Mouse (Mus musculus): Measurements from ENCODE around the gene Lix1.

Lix1 gene

DNA sequence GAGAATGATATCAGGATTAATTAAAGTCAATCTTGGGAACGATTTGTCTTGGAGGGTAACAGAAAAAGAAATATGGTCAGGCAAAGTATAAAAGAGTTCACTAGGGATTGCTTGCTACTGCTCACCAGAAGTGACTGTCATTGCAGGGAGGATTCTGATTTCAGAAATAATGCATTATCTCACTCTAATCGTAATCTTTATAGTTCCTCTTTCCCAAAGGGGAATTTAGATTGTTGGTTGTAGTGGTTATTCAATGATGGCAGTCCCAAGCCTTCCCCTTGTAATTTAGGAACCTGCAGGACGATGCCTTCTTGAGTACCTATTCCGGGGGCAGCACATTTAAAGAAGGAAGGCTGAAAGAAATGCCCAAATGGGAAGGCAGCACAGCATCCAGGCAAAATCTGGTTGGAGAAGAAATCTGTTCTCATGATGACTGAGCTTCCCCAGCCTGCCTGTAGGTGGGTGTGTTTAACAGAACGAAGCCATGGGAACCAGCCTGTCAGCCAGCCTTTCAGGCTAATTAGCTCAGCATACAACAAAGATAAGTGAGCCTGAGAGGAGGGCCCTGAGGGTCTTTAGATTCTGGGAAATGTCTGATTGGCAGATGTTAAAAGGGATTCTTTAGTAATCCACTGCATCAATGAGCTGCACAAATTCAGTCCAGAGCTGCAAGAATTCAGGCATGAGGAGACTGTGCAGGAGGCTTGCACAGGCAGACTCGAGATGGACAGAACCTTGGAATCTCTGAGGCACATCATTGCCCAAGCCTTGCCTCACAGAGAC lies at the start of gene Lix1:
Lix1 (plus strand) TSS at position 451 of the 783 bp plus-strand sequence.
- no peak for DNase-seq (ENCODE audit: extremely low read depth, insufficient read length, low spot score)

GRCm38 (mm10) chr17:17373550-17373917 lies 28.9 kb upstream of the Lix1 start:
- DNase-seq (ENCODE audit: extremely low read depth, insufficient read length, low spot score) = no peak

DNA sequence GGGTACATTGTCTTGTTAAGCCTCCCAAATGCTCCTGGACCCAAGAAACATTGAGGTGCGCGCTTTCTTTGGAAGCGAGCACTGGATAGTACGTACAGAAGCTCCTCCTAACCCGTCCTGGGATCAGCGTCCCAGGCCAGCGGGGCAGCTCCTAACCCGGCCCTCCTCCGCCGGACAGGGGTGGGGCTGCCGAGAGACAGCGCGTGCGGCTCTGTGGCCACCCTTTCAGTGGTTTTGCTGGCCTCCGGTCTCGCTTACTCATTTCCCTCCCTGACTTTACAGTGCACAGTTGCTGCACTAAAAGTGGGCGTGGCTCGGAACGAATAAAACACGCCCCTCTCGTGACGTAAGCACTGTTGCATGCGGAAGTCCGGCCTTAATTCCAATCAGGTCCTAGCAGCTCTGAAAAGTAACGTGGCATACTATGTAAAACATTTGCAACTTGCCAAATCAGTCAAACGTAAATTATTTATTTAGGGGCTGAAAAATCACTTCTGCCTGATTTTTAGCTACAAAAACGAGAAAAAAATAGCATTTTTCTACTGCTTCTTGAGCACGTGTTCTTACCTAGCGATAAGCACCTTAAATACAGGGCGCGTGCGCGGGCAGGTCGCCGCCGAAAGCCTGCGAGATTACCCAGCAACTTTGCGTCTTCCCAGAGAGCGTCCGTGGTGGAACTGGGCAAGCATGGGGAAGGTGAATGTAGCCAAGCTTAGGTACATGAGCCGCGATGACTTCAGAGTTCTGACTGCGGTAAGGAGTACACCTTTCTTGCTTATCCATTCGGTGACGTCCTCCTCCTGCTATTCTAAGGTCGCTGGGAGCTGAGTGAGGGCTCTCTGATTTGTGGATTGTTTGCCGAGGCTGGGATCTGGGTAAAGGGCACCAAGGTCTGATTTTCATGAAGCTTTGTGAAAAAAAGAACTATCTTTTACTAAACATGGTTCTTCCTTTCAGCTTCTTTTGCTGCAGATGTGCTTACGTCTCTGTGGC lies 28.3 kb upstream of the Lix1 start, which contains the start of gene Riok2:
Riok2 (plus strand) TSS at position 392 of the 993 bp plus-strand sequence.
- DNase-seq (ENCODE audit: extremely low read depth, insufficient read length, low spot score) = peak; percentile 98

DNA sequence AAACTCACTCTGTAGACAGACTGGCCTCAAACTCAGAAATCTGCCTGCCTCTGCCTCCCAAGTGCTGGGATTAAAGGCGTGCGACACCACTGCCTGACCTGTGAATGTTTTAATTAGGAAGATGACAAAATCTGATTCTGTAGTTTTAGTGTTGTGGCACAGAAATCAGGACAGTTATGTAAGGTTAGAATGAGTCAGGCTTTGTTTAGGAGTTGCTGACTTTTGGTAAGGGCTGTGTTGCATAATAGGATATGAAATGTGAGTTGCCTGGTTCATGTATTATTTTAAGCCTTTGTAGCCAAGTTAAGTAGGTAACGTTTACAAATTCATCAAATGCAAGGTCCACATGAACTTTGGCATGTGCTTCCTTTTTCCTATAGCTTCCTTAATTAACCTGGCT lies 26.9 kb upstream of the Lix1 start:
- DNase-seq (ENCODE audit: extremely low read depth, insufficient read length, low spot score) = no peak

DNA sequence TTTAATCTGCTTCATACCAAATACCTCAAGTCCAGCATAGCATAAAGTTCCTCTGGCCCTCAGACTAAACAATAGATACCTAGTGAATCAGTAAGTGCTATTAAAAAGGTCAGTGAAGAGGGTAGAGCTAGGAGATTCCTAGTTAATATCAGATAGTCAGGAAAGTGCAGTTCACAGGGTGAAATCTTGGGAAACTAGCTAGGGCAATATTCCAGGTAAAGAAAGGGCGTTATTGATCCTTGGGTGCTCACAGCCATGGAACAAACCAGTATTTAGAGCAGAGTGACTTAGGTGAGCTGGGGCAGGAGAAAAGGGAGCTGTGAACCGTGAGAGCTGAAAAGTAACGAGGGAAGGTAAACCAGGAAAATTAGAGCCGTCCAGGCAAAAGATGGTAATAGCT lies 18.8 kb upstream of the Lix1 start:
- no peak for DNase-seq (ENCODE audit: extremely low read depth, insufficient read length, low spot score)

- DNase-seq (ENCODE audit: extremely low read depth, insufficient read length, low spot score) = no peak
Observed at GRCm38 (mm10) chr17:17384502-17384901, 18.0 kb upstream of the Lix1 start.

DNA sequence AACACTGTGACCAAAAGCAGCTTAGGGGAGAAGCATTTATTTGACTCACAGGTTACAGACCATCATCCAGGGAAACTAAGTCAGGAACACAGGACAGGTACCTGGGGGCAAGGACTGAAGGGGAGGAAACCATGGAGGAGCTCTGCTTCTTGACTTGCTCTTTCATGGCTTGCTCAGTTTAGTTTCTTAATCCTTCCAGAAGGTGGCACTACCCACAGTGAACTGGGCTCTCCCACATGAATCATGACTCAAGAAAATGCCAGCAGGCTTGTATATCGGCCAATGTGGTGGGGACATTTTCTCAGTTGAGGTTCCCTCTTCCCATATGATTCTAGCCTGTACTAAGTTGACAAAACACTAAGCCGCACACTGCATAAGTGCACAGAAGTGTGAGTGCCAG lies 16.4 kb upstream of the Lix1 start:
- DNase-seq (ENCODE audit: extremely low read depth, insufficient read length, low spot score) = no peak

DNA sequence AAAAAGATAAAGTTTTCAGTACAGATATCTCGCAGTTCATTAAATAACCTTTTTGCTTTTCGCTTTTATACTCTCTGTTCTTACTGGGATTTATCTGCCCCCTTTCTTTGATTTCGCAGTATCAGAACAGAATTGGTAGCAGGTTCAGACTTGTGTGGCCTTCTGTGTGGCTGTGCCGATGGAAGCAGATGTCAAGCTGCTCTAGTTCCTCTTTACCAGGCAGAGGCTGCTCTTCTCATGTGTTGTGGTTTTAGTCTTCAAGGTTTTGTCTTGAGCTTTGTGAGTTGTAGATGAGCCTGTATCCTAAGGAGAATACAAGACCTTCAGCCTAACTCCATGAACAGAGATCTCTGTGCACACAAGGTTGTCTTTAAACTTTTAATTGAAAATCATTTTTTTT lies 10.6 kb upstream of the Lix1 start:
- DNase-seq (ENCODE audit: extremely low read depth, insufficient read length, low spot score) = no peak

GRCm38 (mm10) chr17:17392863-17393262 lies 9.6 kb upstream of the Lix1 start:
- no peak for DNase-seq (ENCODE audit: extremely low read depth, insufficient read length, low spot score)

DNA sequence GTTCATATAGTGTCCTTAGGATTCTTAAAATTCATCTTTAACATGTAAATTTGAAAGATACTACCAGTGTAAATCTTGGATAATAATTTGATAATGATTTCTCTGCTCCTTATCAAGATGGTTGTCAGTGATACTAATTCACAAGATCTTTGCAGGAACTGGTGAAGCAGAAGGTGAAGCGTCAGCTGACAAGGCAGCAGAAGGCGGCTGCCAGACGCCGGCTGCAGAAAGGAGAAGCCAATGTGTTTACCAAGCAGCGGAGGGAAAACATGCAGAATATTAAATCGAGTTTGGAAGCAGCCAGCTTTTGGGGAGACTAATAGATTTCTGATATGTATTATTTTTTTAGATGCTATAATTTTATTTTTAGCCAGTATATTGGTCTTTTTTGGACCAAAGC lies 9.2 kb upstream of the Lix1 start:
- DNase-seq (ENCODE audit: extremely low read depth, insufficient read length, low spot score) = no peak

- peak; percentile 23 for DNase-seq (ENCODE audit: extremely low read depth, insufficient read length, low spot score)
Observed at GRCm38 (mm10) chr17:17394336-17394735, 8.1 kb upstream of the Lix1 start.

- no peak for DNase-seq (ENCODE audit: extremely low read depth, insufficient read length, low spot score)
Observed at GRCm38 (mm10) chr17:17396869-17397268, 5.6 kb upstream of the Lix1 start.

DNA sequence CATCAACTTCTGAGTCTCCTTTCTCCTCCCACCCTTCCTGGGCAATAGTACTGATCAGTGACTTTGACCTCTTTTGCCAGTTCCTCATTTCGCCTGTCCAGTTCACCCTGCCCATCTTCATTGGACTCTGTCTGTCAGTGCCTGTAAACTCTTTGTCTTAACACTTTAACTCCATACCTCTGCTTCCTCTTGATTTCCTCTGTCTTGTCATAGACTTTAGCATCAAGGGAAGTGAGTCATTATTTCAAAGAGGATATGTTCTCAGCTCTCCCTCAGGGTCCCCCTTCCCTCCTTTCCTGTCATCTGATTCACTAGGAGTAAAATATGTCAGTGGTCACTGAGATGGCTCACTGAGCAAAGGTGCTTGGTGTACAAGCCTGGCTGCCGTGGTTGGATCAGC lies 3.8 kb upstream of the Lix1 start:
- DNase-seq (ENCODE audit: extremely low read depth, insufficient read length, low spot score) = no peak

DNA sequence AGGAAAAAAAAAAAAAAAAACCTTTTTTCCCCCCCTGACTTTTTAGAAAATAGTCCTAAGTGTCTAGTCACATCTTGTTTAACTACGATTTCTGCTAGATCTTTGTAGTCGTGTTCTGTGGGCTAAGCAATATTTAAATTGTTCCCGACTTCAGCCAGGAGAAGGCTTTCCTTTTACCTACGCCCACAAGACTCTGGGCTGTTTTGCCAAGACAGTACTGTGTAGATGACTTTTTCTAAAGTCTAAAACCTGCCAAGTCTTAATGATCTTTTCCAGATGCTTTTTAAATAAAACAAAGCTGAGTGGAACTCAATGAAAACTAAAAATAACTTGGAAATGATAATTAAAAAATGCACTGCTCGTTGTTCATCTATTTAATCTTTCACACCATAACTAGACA lies 566 bp downstream of the Lix1 start:
- DNase-seq (ENCODE audit: extremely low read depth, insufficient read length, low spot score) = no peak

DNA sequence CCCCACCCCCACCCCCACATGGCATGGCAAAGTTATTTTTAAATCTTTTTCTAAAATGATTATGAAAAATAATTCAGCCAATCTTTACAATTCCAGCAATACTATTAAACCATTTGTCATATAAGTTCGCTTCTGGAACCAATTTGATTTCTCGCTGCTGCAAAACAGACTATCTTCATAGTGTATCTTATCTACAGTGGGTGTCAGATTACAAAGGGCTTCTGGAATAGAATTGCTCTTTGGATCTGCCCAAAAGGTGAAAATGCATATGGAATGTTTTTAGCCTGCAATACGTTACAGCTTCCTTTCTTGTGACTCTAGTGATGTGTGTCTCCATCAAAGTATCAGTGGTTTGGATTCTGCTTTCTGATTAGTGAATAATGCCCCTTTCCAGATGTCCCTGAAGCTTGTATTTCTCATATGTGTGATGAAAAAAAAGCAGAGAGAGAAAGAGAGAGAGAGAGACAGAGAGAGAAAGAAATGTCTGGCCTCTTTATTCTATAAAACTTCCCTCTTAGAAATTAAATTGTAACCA lies 1.2 kb downstream of the Lix1 start:
- no peak for DNase-seq (ENCODE audit: extremely low read depth, insufficient read length, low spot score)

- no peak for DNase-seq (ENCODE audit: extremely low read depth, insufficient read length, low spot score)
Observed at GRCm38 (mm10) chr17:17404811-17405544, 2.5 kb downstream of the Lix1 start.

DNA sequence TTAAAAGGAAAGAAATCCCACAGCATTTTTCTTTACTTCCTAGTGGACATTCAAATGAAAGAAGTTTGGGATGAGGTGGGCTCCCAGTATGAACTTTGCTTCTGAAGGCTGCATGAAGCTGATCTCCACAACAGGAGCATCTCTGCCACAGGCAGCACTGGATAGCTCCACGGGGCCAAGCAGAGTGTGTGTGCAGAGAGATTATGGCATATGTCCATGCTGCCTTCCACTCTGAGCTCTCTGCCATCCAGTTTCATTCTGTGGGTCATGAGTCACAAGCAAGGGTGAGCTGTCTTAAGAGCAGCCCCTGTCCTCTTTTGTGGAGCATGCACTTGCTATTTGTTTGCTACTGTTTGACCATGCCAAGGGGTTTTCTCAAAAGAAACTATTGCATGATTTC lies 3.1 kb downstream of the Lix1 start:
- DNase-seq (ENCODE audit: extremely low read depth, insufficient read length, low spot score) = peak; percentile 30

DNA sequence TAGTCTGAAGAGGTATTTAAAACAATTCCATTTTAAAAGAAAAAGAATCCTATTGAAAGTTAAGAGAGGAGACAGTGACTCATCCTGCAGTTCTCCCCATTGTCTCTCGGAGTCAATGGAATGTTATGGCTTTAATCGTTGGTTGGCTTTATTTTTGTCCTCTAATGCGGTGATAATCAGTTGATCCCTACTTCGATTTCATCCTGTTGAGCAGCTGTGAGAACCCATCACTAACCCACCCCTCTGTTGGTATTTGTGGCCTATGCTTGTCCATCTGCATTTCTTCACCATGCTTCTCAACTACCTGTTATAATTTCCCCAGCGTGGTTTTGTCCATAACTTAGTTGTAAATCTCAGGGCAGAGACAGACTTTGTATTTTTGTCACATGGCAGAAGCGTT lies 5.7 kb downstream of the Lix1 start:
- no peak for DNase-seq (ENCODE audit: extremely low read depth, insufficient read length, low spot score)

- no peak for DNase-seq (ENCODE audit: extremely low read depth, insufficient read length, low spot score)
Observed at GRCm38 (mm10) chr17:17408720-17409478, 6.4 kb downstream of the Lix1 start.

GRCm38 (mm10) chr17:17409601-17410000 lies 7.1 kb downstream of the Lix1 start:
- no peak for DNase-seq (ENCODE audit: extremely low read depth, insufficient read length, low spot score)
